Mouse (Mus musculus): ENCODE measurements around the gene Slc16a10.
"Not testable (repeated sequence)": the region's sequence is repeated elsewhere in the genome, so short reads cannot be mapped to it uniquely, and the experiment has no call there.

Gene Slc16a10

GRCm38 (mm10) chr10:40028091-40028490 is 114.0 kb downstream of the Slc16a10 start:
- DNase-seq (ENCODE audit: low read depth, low spot score) = no peak

- no peak for DNase-seq (ENCODE audit: low read depth, low spot score)
These were observed 115.5 kb downstream of the Slc16a10 start for GRCm38 (mm10) chr10:40026546-40026945.

GRCm38 (mm10) chr10:40025560-40025959 is 116.5 kb downstream of the Slc16a10 start:
- no peak for DNase-seq (ENCODE audit: low read depth, low spot score)

- peak; percentile 71 for DNase-seq (ENCODE audit: low read depth, low spot score)
These were observed 117.3 kb downstream of the Slc16a10 start, which contains the start of gene Mfsd4b1 for GRCm38 (mm10) chr10:40024554-40025428. TSS of gene Mfsd4b1 (minus strand) at chr10:40025268.

- DNase-seq (ENCODE audit: low read depth, low spot score) = no peak
These were observed 121.7 kb downstream of the Slc16a10 start for GRCm38 (mm10) chr10:40020401-40020800.

GRCm38 (mm10) chr10:40019492-40019891 is 122.6 kb downstream of the Slc16a10 start:
- DNase-seq (ENCODE audit: low read depth, low spot score) = no peak

GRCm38 (mm10) chr10:40018261-40018860 is 123.7 kb downstream of the Slc16a10 start:
- DNase-seq (ENCODE audit: low read depth, low spot score) = no peak

GRCm38 (mm10) chr10:40009591-40009990 is 132.5 kb downstream of the Slc16a10 start:
- DNase-seq (ENCODE audit: low read depth, low spot score) = no peak

GRCm38 (mm10) chr10:40008847-40009246 is 133.2 kb downstream of the Slc16a10 start:
- DNase-seq (ENCODE audit: low read depth, low spot score) = not testable (repeated sequence)

- DNase-seq (ENCODE audit: low read depth, low spot score) = no peak
These were observed 134.1 kb downstream of the Slc16a10 start for GRCm38 (mm10) chr10:40007953-40008352.

GRCm38 (mm10) chr10:40006963-40007362 is 135.1 kb downstream of the Slc16a10 start:
- no peak for DNase-seq (ENCODE audit: low read depth, low spot score)

GRCm38 (mm10) chr10:40000746-40001145 is 141.3 kb downstream of the Slc16a10 start:
- no peak for DNase-seq (ENCODE audit: low read depth, low spot score)

GRCm38 (mm10) chr10:39991155-39991554 is 150.9 kb downstream of the Slc16a10 start:
- DNase-seq (ENCODE audit: low read depth, low spot score) = no peak

GRCm38 (mm10) chr10:39986466-39986865 is 155.6 kb downstream of the Slc16a10 start, which contains the start of gene Mfsd4b5:
TSS of gene Mfsd4b5 (minus strand) at chr10:39986646.
- no peak for DNase-seq (ENCODE audit: low read depth, low spot score)
